Comparison of ENCODE assay signal across 24 mouse cellular contexts in genomic region chr12:101893296-101893695, GRCm38 (mm10). TPM values are rescaled to one million over a fixed set of nuclear protein-coding genes. Genes with fewer than 3 reads are reported as not detected.
A peak's percentile ranks its signal among the peaks of the same experiment; 100 is the strongest.
DNase-seq lines count a peak whose midpoint lies in the region; ATAC-seq and TF ChIP-seq lines count a peak whose summit lies in the region.
"Had no signal": no experiment of that assay in that cellular context is flagged by ENCODE, and none has a peak within 500 bp of the region (broad histone marks: within the 10 kb centered on the region; RNA-seq: fewer than 3 reads in every experiment).

No protein-coding gene starts in this region.

- peak overlapping the region; percentile 36; the same call in 1 of the 2 replicates for H3K27ac ChIP-seq in layer of hippocampus, adult 2 months
- H3K27ac ChIP-seq: forebrain, embryonic 13.5 days; gastrocnemius, adult 2 months; heart, embryonic 15.5 days; hindbrain, embryonic 14.5 days; limb, embryonic 10.5 days; stomach, embryonic 15.5 days had no signal

- peak; percentile 25 to 67 for DNase-seq in frontal cortex, adult 2 months (ENCODE audit: extremely low spot score in 1 of 2, low spot score in 1 of 2)
- DNase-seq in frontal cortex, postnatal 10 days (ENCODE audit: low spot score in 2 of 2) = no peak
- peak in 1 of 2 experiments; percentile 32 for DNase-seq in layer of hippocampus, adult 2 months (ENCODE audit: low spot score in 2 of 2)
- DNase-seq in layer of hippocampus, adult 9-11 months = no peak
- DNase-seq in right cerebral cortex, postnatal 25 days = peak; percentile 25
- DNase-seq in right cerebral cortex, postnatal 4 days = no peak
- DNase-seq: adrenal gland, postnatal 14 days; cerebellum, adult 9-10 months; gastrocnemius, adult 2 months; heart, postnatal 36 days; kidney, adult 18-20 months; kidney, postnatal 14 days; liver; lung, postnatal 4 days; thymus, adult 18-20 months; thymus, postnatal 4 days had no signal

- no peak for ATAC-seq in monocyte, adult 5-6 weeks (replicated peaks; ENCODE audit: insufficient number of reproducible peaks, low FRiP score, low TSS enrichment, poor library complexity, severe bottlenecking)
- ATAC-seq: forebrain, embryonic 13.5 days; inflammation-experienced regulatory T-cells, adult 6 months; midbrain, embryonic 16.5 days had no signal

- H3K4me3 ChIP-seq in layer of hippocampus, adult 2 months = no peak overlapping the region
- H3K4me3 ChIP-seq: forebrain, embryonic 13.5 days; gastrocnemius, adult 2 months; heart, embryonic 15.5 days; limb, embryonic 10.5 days; stomach, embryonic 15.5 days had no signal

- no peak for TF ChIP-seq CTCF in layer of hippocampus, adult 2 months (conservative IDR thresholded peaks at IDR 0.05)

RNA-seq across cellular contexts. Expression of gene Trip11, which starts 19.8 kb away (rescaled TPM):
- 11.6 and 12.5 TPM in 2 replicates for polyA plus RNA-seq in frontal cortex, adult 2 months (2012; rRNA removed)
- total RNA-seq in layer of hippocampus, adult 2 months (2021) = 10 to 100 TPM; 31.8 to 32.9 TPM
- 72.2 to 108 TPM (median 74.4 TPM) in 3 replicates for total RNA-seq in monocyte, adult 5-6 weeks (2017)

Comparison
In these comparisons a context has a peak if more than half of its experiments do, and no peak if none do; other contexts are left out.
1. DNase-seq: peak in frontal cortex, adult 2 months (2 of 2) and right cerebral cortex, postnatal 25 days (single experiment); none in frontal cortex, postnatal 10 days (0 of 2), layer of hippocampus, adult 9-11 months (single experiment) and right cerebral cortex, postnatal 4 days (single experiment).